Mouse (Mus musculus): ENCODE data around the gene Xaf1.

The Xaf1 gene

DNA sequence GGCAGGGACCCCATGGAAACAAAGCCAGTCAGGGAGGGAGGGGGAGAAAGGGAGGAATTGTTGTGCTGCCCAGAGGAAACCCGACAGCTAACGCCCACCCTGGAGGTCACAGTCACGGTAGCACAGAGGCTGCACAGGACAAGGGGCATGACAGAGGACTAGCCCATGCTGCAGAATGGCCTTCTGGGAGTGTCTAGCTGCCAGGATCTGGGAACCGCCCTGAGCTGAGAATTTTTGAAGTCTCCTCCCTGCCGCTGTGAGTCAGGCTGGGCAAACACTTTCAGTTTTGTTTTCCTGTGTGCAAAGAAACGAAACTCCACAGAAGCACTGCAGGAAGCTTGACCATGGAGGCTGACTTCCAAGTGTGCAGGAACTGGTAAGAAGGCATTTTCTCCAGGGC is at the start of gene Xaf1:
Gene Xaf1 (plus strand): TSS at position 296 of the 400 bp plus-strand sequence.
- DNase-seq: peak; percentile 39

DNA sequence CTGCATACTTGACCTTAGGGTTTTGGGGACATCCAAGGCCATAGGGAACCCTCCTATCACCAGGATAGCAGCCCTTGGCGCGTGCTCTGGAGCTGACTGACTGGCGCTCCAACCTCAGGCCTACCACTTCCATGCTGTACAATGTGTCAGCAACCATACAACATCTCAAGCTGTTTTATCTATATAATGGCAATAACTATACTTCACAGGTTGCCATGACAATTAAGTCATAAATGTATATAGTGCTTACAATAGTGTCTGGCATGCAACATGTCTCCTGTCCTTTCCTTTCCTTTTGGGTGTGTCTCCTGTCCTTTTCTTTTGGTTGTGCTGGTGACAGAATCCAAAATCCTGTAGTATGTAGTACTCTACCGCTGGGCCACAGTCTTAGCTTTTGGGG is 45.8 kb upstream of the Xaf1 start:
- DNase-seq: no peak

DNA sequence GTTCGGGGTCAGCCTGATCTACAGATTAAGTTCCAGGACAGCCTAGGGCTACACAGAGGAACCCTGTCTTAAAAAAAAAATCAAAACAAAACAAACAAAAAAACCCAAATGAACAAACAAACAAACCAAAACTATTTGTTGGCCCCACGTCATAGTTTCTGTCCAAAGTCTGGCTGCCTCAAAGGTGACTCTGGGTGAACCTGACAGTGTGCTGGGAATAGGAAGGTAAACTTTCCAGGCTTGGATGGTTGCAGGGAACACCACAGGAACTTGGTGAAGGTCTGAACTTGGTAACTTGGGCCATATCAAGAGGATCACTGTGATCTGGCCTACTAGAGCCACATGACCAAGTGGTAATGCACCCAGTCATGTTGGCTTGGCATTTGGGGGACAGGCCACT is 45.0 kb upstream of the Xaf1 start:
- DNase-seq: no peak

DNA sequence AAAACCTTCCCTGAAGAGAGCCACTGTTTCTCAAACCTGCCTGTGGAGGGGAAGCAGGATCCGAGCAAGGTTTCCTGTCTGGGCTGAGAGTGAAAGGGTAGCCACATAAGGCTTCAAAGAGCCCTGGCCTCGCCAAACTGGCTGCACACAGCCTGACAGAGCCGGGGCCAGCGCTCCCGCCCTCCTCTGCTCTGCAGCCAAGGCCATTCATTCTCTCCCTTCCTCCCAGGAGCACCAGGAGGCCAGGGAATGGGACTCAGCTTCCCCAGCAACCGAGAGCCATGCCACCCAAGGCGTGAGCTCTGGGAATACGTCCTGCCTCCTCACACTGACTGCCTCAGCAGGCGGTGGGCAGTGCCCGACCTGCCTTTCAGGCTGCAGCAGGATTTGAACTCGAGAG is 35.9 kb upstream of the Xaf1 start:
- DNase-seq: peak; percentile 7

DNA sequence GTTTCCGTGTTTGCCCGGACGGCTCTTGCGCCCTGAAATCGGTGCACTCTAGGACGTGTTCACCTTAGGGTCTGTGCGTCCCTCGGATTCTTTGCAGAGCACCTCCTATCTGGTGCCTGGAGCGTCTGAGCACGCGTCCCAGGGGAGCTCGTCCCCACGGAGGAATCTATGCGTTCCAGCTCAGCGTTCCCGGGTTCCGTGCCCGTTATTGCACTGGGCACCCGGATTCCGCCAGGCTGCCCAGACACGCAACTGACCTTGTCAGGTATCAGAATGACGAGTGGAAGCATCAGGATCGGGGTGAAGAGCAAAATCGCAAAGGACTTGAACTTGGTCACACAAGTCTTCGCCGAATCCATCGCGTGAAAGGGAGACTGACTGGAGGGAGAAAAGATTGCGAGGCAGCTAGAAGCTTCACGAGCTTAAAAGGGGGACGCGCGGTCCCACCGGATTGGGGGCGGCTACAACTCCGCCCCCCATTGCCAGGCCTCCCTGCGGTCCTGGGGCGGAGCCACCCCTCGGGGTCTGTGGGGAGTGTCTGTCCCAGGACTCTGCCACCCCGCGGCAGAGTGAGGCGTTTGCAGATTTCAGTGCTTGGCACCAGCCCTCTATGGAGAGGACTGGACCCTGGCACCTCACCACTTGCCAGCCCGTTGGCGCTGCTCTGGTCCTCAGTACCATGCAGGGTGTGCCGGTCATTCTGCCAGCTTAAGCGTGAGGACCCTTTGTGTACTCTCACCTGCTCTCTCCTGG is 35.0 kb upstream of the Xaf1 start:
- DNase-seq: peak; percentile 76

DNA sequence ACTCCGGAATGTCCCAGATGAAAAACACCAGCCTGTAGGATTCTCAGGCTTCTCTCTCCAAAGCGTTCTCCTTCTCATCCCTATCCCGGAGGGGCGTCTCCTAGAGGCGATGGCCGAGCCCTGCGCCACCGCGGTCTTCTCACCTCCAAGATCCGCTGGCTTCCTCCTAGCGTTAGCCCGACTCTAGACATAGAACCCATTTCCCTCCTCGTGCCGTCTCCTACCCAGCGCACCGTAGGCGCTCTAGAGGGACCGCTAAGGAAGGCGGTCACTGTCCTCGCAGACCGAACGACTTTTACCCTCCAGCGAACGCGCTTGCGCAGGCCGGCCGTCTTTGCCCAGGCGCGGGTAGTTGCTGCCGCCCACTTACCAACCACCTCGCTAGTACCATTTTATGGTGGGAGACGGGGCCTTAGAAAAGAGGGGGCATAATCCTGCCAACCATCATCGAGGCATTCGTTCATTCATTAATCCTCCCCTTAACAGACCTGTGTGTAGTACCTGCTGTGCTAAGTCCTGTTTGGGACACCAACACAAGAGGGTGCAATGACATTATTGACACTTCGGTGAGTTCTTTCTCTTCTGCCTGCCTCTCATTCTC is 34.4 kb upstream of the Xaf1 start, which contains the start of gene Slc13a5:
Gene Slc13a5 (minus strand): TSS at position 263 of the 601 bp plus-strand sequence.
- DNase-seq: peak; percentile 32

DNA sequence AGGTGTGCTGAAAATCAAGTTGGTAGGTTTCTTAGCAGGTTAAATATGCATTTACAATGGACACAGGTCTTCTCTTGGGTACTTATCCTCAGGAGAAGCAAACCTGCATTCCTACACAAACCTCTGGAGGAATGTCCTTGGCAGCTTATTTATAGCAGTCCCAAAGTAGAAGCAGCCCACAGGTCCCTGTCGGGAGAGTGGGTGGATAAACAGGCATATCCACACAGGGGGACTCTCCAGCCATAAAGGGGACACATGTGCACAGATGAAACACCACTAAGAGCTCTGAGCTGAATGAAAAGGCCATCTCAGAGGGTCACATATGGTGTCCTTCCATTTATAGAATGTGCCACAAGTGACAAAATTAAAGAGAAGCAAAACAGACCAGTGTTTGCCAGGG is 29.7 kb upstream of the Xaf1 start:
- no peak for DNase-seq

DNA sequence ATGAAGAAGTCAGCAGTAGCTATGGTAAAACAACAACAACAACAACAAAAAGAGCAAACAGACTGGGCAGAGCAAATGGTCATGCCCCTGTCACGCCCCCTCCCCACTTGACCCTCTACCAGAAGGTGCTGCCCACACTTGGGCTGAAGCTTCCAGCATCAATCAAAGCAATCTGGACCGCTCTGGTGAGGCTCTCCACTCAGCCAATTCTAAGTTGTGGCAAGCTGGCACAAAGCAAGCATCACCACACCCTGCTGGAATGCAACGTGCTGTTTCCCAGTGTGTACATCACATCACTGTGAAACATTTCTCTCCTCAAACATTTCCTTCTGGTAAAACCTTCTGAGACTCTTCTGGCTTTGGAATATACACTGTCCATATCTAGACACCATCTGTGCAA is 28.1 kb upstream of the Xaf1 start:
- no peak for DNase-seq

DNA sequence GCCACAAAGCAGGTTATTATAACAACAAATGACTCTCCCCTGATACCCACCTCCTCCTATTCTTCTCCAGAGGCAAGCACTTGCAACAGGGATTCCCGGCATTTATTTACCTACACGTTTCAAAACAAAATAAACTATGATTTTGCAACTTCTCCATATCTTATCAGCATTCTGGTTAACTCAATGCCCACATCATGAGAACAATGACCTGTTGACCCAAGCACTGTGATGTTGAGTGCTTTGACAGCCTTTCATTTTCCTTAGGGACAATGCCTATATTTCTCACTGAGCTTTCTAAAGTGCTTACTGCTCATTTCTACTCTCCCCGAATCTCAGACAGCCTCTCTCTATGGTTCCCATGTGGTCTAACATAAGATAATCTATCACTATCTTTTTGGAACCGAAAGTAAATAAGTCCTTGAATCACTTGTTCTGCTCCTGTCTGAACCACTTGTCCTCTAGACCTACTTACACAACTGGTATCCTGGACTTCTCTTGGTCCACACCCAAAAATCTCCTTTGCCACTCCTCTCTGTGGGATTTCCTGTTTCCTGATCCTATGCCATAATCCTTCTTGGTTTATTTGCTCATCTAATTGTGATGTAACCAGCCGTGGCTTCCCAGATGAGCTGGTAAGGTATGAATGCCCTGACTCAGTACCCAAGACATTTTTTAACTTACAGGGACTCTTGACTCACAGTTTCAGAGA is 20.1 kb upstream of the Xaf1 start:
- DNase-seq: no peak

DNA sequence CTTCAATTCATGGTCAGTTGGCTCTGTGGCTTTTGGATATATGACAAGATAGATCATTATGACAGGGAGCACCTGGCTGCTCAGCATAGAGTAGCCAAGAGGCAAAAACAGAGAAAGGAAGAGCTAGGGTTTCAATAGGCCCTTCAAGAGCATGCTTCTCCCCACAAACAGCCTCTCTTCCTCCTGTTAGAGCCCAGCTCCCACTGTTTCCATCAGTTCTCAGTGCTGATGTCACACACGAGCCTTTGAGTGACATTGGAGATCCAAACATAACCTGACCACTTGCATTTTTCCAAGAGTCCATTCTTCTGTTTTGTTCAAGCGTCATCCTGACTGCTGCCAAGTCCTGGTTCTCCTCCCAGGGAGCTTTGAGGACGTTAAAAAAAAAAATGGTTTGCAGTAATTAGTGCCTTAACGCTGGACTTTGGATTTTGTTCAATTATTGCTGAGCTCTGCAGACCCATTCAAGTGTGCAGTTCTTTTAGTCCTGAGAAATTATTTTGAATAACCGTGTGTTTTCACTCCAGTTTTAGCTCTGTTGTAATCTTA is 19.5 kb upstream of the Xaf1 start:
- no peak for DNase-seq

DNA sequence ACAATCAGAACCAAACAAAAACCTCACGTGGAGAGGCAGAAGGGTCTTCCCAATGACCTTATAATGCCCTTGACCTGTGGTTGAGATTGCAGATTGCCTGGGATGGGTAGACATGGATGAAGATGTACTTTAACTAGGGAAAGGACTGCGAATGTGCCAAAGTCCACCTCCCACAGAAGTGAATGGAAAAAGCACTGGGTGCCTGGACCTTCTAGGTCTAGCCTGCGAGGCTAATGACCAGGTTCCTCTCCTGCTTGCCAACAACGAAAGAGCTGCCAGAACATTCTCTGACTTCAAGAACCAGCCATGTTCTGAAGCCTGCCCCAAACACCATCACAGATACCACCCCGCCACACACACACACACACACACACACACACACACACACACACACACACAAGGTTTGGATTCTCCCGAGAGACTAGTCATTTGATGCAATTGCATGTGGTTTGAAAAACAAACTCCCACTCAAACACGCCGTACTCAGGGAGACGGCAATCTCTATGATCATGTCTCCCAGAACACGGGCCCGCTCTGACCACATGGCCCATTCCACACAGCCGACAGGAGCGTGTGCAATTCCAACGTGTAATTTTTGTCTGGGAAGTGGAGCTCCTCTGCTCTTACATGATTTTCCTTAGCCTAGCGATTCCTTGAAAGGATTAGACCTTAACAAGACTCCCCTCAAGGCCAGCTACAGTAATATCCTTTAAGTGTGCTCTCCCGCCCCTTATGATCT is 17.8 kb upstream of the Xaf1 start:
- DNase-seq: no peak

DNA sequence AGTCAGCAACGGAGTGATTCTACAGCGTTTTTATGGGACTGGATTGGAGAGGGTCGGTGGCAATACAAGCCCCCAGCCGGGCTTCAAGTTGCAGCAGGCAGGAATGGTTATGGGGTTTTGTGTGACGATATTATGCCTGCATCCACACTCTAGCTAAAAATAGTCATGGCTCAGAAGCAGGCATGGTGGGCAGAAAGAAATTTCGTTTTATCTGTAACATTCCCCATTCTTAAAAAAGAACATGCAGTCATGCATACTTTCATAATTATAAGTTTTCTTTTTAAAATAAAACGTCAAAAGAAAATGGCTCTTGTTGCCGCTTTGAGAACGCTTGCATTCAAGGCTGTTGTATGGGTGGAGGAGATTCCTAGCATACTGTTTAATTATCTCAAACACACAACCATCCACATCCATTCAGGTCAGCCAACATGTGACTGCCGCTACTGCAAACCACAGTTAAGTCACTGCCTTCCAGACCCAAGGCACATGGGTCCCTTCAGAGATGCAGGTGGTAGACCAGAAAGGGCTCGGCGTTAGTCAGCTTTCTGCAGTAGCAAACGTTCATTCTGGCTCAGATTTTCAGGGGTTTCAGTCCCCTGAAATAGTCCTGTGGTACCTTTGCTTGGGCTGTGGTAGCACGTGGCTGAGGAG is 16.8 kb upstream of the Xaf1 start:
- no peak for DNase-seq

DNA sequence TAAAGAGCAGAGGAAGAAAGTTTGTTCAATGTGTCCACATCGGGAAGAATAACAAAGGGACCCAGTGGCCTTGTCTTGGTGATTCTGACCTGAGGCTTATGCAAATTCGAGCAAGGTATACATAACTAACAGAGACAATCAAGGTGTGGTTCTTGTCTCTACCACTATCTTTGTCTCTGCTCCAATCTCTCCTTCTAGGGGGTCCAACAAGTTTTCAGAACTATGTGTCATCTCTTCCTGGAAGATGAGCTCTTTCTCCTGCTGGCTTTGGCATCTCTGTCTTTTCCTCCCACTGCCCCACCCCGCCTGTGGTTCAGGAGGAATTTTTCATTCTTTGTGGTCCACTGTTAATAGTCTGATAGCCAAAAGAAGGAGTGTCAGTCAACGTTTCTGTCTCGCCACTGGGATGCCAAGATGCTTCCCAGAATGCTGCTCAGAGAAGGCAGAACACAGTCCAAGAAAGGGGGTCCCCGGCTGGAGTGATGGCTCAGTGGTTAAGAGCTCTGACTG is 15.4 kb upstream of the Xaf1 start:
- no peak for DNase-seq

DNA sequence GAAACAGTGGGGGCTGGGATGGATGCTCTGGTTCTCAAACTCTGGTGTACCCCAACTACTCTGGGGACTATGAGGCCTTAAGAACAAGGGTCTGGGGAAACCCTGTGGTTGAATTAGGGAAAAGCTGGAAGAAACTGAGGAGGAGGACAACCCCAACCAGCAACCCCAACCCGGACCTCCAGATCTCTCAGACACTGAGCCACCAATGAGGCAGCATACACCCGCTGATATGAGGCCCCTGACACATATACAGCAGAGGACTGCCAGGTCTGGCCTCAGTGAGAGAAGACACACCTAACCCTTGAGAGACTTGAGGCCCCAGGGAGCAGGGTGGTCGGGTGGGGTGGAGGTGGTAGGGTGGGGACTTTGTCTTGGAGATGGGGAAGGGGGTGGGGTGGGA is 14.8 kb upstream of the Xaf1 start:
- no peak for DNase-seq

DNA sequence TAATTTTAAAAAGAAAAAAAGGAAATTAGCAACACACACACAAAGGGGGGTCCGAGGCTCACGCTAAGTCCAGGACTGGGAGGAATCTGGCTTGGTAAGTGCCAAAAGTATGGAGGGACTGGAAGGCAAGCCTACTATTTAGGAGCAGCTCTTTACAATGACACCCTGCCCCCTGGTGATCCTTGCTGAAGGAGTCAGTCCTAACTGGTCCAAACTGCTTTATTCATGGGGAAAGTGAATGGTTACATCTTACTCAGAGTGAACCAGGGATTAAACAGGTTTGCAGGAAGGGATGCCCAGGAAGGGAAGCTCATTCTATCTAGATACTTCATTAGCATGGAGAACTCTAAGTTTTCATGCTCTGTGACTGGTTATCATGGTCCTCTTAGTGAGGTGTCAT is 14.3 kb upstream of the Xaf1 start:
- DNase-seq: no peak

DNA sequence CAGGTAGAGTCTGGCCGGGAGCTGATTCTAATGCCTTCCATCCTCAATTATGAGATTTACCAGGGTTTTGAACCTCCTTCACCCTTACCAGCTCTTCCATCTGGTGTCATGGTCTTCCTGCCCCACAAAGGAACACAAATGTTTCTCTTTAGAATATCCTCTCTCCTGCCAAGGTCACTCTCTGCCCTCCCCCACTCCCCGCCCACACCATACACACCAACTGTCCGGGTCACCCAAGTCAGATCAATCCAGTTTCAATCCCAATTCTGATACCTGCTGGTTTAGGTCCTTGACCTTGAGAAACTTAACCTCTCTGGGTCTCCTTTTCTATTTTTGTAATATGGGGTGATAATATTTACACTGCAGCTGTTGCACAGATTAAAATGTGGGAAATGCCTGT is 13.9 kb upstream of the Xaf1 start:
- DNase-seq: no peak

DNA sequence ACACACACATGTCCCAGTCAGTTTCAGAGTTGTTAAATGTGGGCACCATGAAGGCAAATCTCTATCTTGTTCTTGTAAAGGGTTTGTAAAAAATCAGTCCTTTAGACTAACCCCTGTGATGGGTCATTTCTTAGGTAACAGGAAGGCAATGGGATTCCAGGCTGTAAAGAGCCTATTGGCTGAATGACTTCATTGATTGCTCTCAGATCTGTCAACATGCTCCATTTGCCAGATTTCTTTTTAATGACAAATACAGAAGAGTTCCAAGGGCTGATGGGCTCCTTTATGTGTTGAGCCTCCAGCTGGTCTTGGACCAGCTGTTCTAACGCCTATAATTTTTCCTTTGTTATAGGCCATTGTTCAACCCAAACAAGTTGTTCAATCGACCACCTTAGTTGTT is 8.3 kb upstream of the Xaf1 start:
- DNase-seq: no peak

DNA sequence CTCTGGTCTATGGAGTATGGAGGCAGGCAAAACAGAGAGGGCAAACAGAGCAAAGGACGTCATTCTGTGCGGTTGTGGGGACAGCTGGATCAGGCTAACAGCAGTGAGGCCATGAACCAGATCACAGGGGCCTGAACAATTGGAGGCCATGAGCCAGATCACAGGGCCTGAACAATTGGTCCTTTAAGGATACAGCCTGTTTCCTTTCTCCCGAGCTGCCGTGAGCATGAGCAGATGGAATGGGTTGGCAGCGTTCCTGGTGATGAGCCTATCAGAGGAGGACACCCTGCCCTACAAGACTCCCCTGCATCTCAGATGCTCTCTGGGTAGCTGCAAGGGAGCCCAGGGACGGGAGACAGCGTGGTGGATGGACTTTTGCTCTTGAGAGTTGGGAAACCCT is 801 bp downstream of the Xaf1 start:
- DNase-seq: no peak

DNA sequence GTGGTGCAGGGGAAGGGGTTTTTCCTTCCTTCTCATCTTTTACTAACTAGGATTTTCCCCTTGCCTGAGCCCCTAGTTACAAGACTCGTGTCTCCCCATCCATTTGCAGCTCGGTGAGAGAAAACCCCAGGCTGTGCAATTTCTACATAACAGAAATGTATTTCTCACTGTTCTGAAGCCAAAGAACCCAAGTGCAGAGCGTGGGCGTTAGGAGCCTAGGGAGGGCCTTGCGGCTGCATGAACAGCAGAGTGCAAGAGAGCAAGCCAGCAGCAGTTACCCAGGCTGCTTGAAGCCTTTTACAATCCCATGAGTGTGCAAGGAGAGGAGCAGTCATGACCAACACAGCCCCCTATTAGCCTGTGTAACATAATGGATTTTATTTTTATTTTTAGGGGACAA is 6.0 kb downstream of the Xaf1 start:
- no peak for DNase-seq

DNA sequence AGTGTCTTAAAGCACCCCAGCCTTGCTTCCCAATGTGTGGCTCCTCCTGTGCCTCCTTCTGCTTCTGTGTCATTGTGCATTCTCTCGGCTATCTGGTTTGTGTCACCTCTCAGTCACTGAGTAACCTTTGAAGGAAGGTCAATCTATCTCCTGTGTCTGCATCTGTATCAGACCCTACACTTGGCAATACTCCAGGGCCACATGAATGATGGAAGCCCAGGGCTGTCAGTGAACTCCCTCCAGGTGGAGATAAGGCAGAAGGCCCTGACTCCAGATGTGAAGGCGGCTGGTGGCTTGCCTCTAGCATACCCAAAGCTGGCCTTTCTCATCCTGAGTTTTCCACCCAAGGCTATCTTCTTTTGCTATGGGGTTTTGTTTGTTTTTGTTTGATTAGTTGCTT is 7.6 kb downstream of the Xaf1 start:
- no peak for DNase-seq

DNA sequence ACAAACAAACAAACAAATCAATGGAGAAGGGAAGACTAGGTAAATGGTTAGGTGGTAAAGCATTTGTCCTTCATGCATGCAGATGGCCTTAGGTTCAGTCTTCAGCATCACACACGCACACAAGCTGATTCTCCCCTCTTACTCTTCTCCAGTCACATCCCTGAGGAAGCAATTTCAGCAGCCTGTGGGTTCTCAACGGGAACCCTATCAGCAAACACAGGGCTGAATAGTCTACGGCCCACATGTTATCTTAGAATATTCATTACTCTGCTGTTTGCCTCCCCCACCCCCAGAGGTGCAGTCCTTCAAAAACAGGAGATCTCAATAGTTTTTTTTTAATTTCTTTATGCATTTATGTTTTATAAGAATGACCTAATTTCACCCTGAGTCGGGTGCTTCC is 9.1 kb downstream of the Xaf1 start:
- DNase-seq: no peak

DNA sequence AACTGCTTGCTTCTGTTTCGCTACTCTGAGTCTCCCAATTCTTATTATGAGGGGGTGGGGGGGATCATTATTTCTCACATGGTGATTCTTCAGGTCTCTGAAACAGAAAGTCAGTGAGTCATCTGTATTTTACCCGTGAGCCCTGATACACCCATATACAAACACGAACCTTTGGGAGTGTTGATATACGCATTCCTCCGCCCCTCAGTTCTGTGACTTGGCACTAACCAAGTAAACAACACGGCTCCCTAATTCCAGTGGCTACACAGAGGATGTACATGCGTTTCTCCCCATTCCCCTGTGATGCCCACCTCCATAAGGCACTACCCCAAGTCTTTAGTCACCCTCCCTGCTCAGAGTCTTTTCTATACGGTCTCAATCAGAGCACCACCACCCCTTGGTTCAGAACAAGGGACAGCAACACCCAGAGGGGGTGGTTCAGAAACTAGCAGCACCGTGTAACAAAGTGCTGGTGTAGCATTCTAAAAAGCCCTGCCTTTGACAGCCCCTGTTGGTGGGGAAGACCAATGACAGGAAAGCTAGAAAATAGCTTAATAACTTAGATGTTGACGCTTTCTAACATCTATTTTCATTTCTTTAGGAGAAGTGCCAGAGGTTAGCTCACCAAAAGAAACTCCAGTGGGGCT is 10.0 kb downstream of the Xaf1 start:
- no peak for DNase-seq
